Mouse (Mus musculus) hindbrain, embryonic 12.5 days (tissue): ENCODE data around the gene Hmcn2. TPM values are rescaled to one million over a fixed set of nuclear protein-coding genes. Genes with fewer than 3 reads are reported as not detected.

Source experiments
- ATAC-seq: fragments of 200-750 bp; cut with Nextera tagmentation; 2 replicates; pipeline ENCODE4 v1.8.0; 2017; ENCODE audit warnings: moderate TSS enrichment; ENCODE audit not compliant: low FRiP score
- H3K27ac ChIP-seq: fragments of 300-500 bp; sonication (generic); 2 replicates; pipeline ENCODE4 v1.5.1; 2016; ENCODE audit warnings: mild to moderate bottlenecking
- H3K27me3 ChIP-seq: fragments of 300-500 bp; sonication (generic); 2 replicates; pipeline ENCODE4 v1.6.1; 2016; ENCODE audit warnings: mild to moderate bottlenecking
- H3K36me3 ChIP-seq: fragments of 300-500 bp; sonication (generic); 2 replicates; pipeline ENCODE4 v1.6.1; 2016; ENCODE audit warnings: mild to moderate bottlenecking
- H3K4me1 ChIP-seq: fragments of 300-500 bp; sonication (generic); 2 replicates; pipeline ENCODE4 v1.6.1; 2016
- H3K4me2 ChIP-seq: fragments of 300-500 bp; sonication (generic); replicated peaks from 2 replicates; pipeline ENCODE4 v1.6.1; 2016; ENCODE audit warnings: mild to moderate bottlenecking
- H3K4me3 ChIP-seq: fragments of 300-500 bp; sonication (generic); 2 replicates; pipeline ENCODE4 v1.5.1; 2016; ENCODE audit warnings: mild to moderate bottlenecking
- H3K9ac ChIP-seq: fragments of 300-500 bp; sonication (generic); 2 replicates; pipeline ENCODE4 v1.6.1; 2016; ENCODE audit warnings: mild to moderate bottlenecking, moderate library complexity
- H3K9me3 ChIP-seq: fragments of 300-500 bp; sonication (generic); replicated peaks from 2 replicates; pipeline ENCODE4 v1.6.1; 2016; ENCODE audit warnings: mild to moderate bottlenecking
- WGBS: fragments of 180-500 bp; shearing (Covaris S2); methylation state at CpG from one replicate; pipeline ENCODE4 v1.1.7; 2016; 5-methylcytosine and 5-hydroxymethylcytosine counted together
- polyA plus RNA-seq: library from polyadenylated mRNA; unstranded; fragments of >200 nt; fragmentation: Nextera tagmentation; extraction: Ambion mirVana; gene quantifications from 2 replicates; pipeline ENCODE4 v1.2.1, GENCODE M21; 2016

Gene Hmcn2
- polyA plus RNA-seq, 1 experiment from 2014 or later: 0.30 TPM

- no peaks in the 10 kb centered on the region for H3K36me3 ChIP-seq
- ATAC-seq: no peak
- H3K4me1 ChIP-seq: peaks cover 100% of the 10 kb centered on the region
- H3K4me2 ChIP-seq: peak overlapping the region; percentile 5; the same call in 1 of the 2 replicates
- no peak overlapping the region for H3K4me3 ChIP-seq
- H3K27me3 ChIP-seq: peaks cover 81% of the 10 kb centered on the region
- no peak overlapping the region for H3K9ac ChIP-seq
- 42% methylated on average over 19 of the region's 19 CpGs for WGBS
- H3K9me3 ChIP-seq: no peaks in the 10 kb centered on the region
- H3K27ac ChIP-seq: no peak overlapping the region
Measured at GRCm38 (mm10) chr2:31497635-31498034, 183.4 kb downstream of the Hmcn2 start.

GRCm38 (mm10) chr2:31499327-31500291 lies 185.4 kb downstream of the Hmcn2 start:
- no peak overlapping the region for H3K27ac ChIP-seq
- H3K4me3 ChIP-seq: no peak overlapping the region
- no peak overlapping the region for H3K9ac ChIP-seq
- peak; percentile 49 for ATAC-seq
- peaks cover 81% of the 10 kb centered on the region for H3K27me3 ChIP-seq
- H3K9me3 ChIP-seq: no peaks in the 10 kb centered on the region
- H3K4me2 ChIP-seq: peak overlapping the region; percentile 9
- WGBS: 32% methylated on average over 21 of the region's 21 CpGs
- no peaks in the 10 kb centered on the region for H3K36me3 ChIP-seq
- peaks cover 97% of the 10 kb centered on the region for H3K4me1 ChIP-seq

- H3K9ac ChIP-seq: no peak overlapping the region
- H3K4me2 ChIP-seq: peak overlapping the region; percentile 9
- H3K4me1 ChIP-seq: peaks cover 97% of the 10 kb centered on the region
- H3K27me3 ChIP-seq: peaks cover 85% of the 10 kb centered on the region
- no peak overlapping the region for H3K27ac ChIP-seq
- no peak overlapping the region for H3K4me3 ChIP-seq
- H3K36me3 ChIP-seq: no peaks in the 10 kb centered on the region
- ATAC-seq: peak; percentile 75
- 24% methylated on average over 15 of the region's 24 CpGs for WGBS
- H3K9me3 ChIP-seq: no peaks in the 10 kb centered on the region
Measured at GRCm38 (mm10) chr2:31500292-31501204, 186.3 kb downstream of the Hmcn2 start.

GRCm38 (mm10) chr2:31501448-31502130 lies 187.4 kb downstream of the Hmcn2 start:
- no peak overlapping the region for H3K4me3 ChIP-seq
- H3K27me3 ChIP-seq: peaks cover 85% of the 10 kb centered on the region
- no peaks in the 10 kb centered on the region for H3K9me3 ChIP-seq
- no peak overlapping the region for H3K27ac ChIP-seq
- peaks cover 89% of the 10 kb centered on the region for H3K4me1 ChIP-seq
- no peak for ATAC-seq
- no peaks in the 10 kb centered on the region for H3K36me3 ChIP-seq
- H3K9ac ChIP-seq: no peak overlapping the region
- WGBS: 48% methylated on average over 20 of the region's 20 CpGs
- no peak overlapping the region for H3K4me2 ChIP-seq

- no peak for ATAC-seq
- WGBS: 51% methylated on average over 15 of the region's 15 CpGs
- Histone ChIP-seq H3K4me1 (peaks cover 76% of the 10 kb centered on the region), H3K9me3 (no peaks in the 10 kb centered on the region), H3K27me3 (peaks cover 86% of the 10 kb centered on the region), H3K4me3 (no peak overlapping the region), H3K4me2 (no peak overlapping the region), H3K36me3 (no peaks in the 10 kb centered on the region), H3K9ac (no peak overlapping the region), H3K27ac (no peak overlapping the region)
Measured at GRCm38 (mm10) chr2:31502616-31503522, 188.7 kb downstream of the Hmcn2 start.

- Histone ChIP-seq H3K27ac (no peak overlapping the region), H3K4me3 (no peak overlapping the region), H3K9ac (no peak overlapping the region), H3K4me2 (no peak overlapping the region), H3K9me3 (no peaks in the 10 kb centered on the region), H3K4me1 (peaks cover 50% of the 10 kb centered on the region), H3K36me3 (no peaks in the 10 kb centered on the region), H3K27me3 (peaks cover 94% of the 10 kb centered on the region)
- WGBS: 54% methylated on average over 11 of the region's 11 CpGs
- no peak for ATAC-seq
Measured at GRCm38 (mm10) chr2:31505472-31505871, 191.3 kb downstream of the Hmcn2 start.

- Histone ChIP-seq H3K27me3 (peaks cover 94% of the 10 kb centered on the region), H3K4me1 (peaks cover 23% of the 10 kb centered on the region), H3K4me2 (no peak overlapping the region), H3K4me3 (no peak overlapping the region), H3K9ac (no peak overlapping the region), H3K9me3 (no peaks in the 10 kb centered on the region), H3K27ac (no peak overlapping the region), H3K36me3 (no peaks in the 10 kb centered on the region)
- WGBS: 90% methylated on average over 6 of the region's 6 CpGs
- ATAC-seq: no peak
Measured at GRCm38 (mm10) chr2:31508851-31509250, 194.6 kb downstream of the Hmcn2 start.

Other genes starting within 250 kb of the Hmcn2 start
- 18.7 and 19.9 TPM in 2 replicates for gene Fnbp1, start 172.4 kb upstream of the Hmcn2 start, polyA plus RNA-seq
- gene Gpr107, start 162.1 kb upstream of the Hmcn2 start, polyA plus RNA-seq: 43.1 and 46.6 TPM in 2 replicates
- gene Ncs1, start 68.6 kb upstream of the Hmcn2 start, polyA plus RNA-seq: 99.8 and 107 TPM in 2 replicates
- 7.2 and 7.7 TPM in 2 replicates for gene Ass1, start 155.8 kb downstream of the Hmcn2 start, polyA plus RNA-seq